Mouse (Mus musculus): ENCODE results near the gene Cep41. TPM values are rescaled to one million over a fixed set of nuclear protein-coding genes. Genes with fewer than 3 reads are reported as not detected.

Cep41 gene
- polyA plus RNA-seq, 1 experiment from 2014 or later, result 12.5 TPM

DNA sequence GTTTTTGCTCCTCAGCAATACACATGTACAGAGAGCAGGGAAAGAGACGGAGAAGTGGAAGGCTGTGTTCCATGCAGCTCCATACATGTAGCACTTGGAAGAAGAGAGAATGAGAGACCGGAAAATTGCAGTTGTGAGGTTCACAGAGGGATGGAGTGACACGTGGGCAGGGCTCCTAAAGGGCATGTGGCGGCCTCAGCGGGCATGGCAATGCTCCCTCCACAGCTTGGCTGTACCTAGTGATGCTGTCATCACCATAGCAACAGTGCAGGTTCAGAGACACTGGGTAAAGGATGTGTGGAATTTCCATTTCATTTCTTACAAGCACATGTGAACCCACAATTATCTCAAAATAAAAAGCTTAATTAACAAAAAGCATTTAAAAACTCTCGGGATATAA lies 15.1 kb downstream of the Cep41 start:
- WGBS, result 83% methylated on average over 6 of the region's 6 CpGs
- no peak for DNase-seq (ENCODE audit: low spot score)
- H3K27me3 ChIP-seq (ENCODE audit: insufficient read depth, poor library complexity, severe bottlenecking), result no peaks in the 10 kb centered on the region
- H3K4me3 ChIP-seq, result no peak overlapping the region
- H3K9me3 ChIP-seq, result no peaks in the 10 kb centered on the region
- H3K36me3 ChIP-seq, result no peaks in the 10 kb centered on the region
- peak overlapping the region; percentile 54 for H3K27ac ChIP-seq
- peaks cover 69% of the 10 kb centered on the region for H3K4me1 ChIP-seq

DNA sequence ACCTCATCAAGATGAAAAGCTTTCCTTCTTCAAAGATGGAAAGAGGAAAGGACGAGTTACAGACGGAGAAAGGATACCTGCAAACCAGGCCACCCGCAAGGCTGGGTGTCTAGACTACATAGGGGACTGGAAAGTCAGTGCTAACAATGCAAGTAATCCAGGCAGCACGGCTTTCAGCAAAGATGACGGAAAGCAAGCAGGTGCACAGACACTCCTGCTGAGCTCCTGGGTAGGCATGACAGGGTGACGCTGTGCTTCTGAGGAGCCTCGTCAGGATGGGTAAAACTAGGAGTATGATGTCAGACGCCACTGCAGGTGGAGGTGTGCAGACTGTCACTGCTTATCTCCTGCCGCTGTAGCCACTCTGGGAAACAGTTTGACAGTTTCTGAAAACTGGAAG lies 16.0 kb downstream of the Cep41 start:
- Histone ChIP-seq H3K9me3 (no peaks in the 10 kb centered on the region), H3K36me3 (no peaks in the 10 kb centered on the region), H3K4me3 (no peak overlapping the region), H3K27ac (peak overlapping the region; percentile 54), H3K4me1 (peaks cover 69% of the 10 kb centered on the region), H3K27me3 (ENCODE audit: insufficient read depth, poor library complexity, severe bottlenecking) (no peaks in the 10 kb centered on the region)
- whole genome bisulfite sequencing, result 59% methylated on average over 9 of the region's 9 CpGs
- no peak for DNase-seq (ENCODE audit: low spot score)

DNA sequence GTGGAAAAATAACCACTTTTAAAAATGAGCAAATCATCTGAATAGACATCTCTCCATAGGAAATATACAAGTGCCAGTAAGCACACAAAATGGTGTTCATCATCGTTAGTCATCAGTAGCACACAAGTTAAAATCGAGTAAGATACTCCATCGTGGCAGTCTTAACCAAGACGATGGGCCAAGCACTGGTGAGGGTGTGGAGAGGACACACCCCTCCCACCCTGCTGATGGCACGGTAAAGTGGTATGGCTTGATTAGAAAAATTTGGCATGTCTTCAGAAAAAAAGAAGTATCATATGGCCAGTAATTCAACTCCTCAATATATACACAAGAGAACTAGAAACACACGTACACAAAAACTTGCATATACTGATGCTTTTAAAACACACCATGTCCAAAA lies 17.0 kb downstream of the Cep41 start:
- WGBS, result 82% methylated on average over 6 of the region's 6 CpGs
- no peaks in the 10 kb centered on the region for H3K9me3 ChIP-seq
- H3K4me1 ChIP-seq, result peaks cover 67% of the 10 kb centered on the region
- H3K27ac ChIP-seq, result 0 out of 2 replicates have a peak overlapping the region, but pooled peaks have one; percentile 29
- no peaks in the 10 kb centered on the region for H3K27me3 ChIP-seq (ENCODE audit: insufficient read depth, poor library complexity, severe bottlenecking)
- no peaks in the 10 kb centered on the region for H3K36me3 ChIP-seq
- DNase-seq (ENCODE audit: low spot score), result no peak
- H3K4me3 ChIP-seq, result no peak overlapping the region

DNA sequence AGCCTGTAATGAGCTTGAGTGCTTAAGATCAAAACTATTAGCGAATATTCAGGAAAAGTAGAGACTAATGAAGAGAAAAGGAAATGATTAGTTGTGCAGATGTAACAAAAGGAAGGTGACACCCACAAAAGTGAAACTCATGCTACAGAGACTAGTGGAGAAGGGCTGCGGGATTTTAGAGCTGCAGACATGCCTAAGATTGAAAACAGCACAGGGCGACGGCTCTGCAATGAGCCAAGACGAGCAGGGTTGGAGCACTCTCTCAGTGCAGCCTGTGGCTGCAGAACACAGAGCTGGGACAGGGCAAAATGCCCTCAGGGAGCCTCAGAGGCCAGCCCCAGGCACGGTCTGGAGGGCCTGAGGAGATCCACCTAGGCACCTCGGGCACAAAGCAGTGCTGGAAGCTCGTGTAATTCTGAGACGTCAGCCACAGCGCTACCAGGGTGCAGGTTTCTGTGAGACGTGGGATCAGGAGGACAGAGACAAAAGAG lies 18.2 kb downstream of the Cep41 start:
- no peak for DNase-seq (ENCODE audit: low spot score)
- Histone ChIP-seq H3K9me3 (no peaks in the 10 kb centered on the region), H3K27ac (peak overlapping the region; percentile 87), H3K36me3 (no peaks in the 10 kb centered on the region), H3K27me3 (ENCODE audit: insufficient read depth, poor library complexity, severe bottlenecking) (no peaks in the 10 kb centered on the region), H3K4me3 (no peak overlapping the region), H3K4me1 (peaks cover 65% of the 10 kb centered on the region)
- WGBS, result 28% methylated on average over 11 of the region's 11 CpGs

DNA sequence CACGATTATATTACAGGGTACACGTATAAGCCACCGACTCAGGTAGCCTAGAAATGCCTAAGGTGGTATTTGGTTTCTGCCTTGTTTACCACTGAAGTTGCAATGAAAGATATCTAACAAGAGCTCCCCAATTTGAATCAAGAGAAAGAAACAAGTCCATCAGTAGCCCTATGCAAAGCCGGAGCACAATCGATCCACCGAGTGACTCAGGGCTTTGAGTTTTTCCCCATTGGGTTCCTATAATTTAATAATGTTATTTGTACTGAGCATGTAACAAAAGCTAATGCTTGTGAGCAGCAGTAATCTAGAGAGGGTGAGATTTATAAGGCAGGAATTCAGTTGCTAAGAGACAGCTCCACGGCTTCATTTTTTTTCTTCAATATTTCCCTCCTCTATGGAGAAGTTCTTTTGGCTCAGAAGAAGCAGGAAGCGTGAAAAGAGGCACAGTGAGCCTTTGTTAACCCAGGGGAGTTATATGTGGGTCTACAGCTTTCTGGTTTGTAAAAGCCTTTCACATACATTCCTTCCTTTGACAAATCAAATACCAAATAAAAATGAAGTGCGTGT lies 18.8 kb downstream of the Cep41 start:
- Histone ChIP-seq H3K36me3 (no peaks in the 10 kb centered on the region), H3K9me3 (no peaks in the 10 kb centered on the region), H3K27me3 (ENCODE audit: insufficient read depth, poor library complexity, severe bottlenecking) (no peaks in the 10 kb centered on the region), H3K27ac (peak overlapping the region; percentile 87), H3K4me1 (peaks cover 62% of the 10 kb centered on the region), H3K4me3 (no peak overlapping the region)
- WGBS, result 70% methylated on average over 9 of the region's 9 CpGs
- no peak for DNase-seq (ENCODE audit: low spot score)

DNA sequence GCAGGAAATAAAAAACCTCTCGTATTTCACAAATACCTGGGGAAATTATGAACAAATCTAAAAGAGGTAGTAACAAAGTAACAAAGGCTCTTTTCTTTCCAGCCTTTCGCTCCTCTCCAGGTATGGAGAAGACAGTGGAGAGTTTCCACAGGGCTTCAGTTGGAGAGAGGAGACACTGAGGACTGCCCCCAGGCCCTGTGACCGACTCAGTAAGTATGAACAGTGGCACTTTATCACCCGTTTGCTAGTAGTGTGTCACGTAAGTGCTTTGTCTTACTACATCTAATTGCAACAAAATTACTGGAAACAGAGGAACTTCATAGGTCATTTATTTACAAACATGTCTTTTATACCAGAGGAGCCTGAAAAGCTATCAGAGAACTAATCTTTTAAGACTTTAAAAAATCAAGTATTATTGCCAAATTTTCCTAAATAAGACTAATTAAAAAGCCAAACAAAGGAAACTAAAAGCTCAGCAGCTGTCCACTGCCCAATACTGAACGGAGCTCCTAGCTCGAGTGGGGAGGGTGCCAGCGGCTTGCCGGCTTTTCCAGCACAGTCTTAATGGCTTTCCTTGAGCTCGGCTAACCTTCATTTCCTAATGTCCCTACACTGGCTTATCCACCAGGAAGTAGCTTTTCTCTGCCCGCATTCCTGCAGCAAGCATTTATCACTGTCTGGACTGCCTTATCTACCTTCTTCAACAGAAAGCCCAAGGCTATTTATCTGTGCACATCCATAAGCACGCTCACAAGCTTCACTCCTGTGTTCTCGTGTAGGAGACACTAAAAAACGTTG lies 19.6 kb downstream of the Cep41 start:
- H3K9me3 ChIP-seq, result no peaks in the 10 kb centered on the region
- no peaks in the 10 kb centered on the region for H3K27me3 ChIP-seq (ENCODE audit: insufficient read depth, poor library complexity, severe bottlenecking)
- DNase-seq (ENCODE audit: low spot score), result no peak
- H3K4me1 ChIP-seq, result peaks cover 55% of the 10 kb centered on the region
- H3K36me3 ChIP-seq, result no peaks in the 10 kb centered on the region
- peak overlapping the region; percentile 19; the same call in 1 of the 2 replicates for H3K4me3 ChIP-seq
- H3K27ac ChIP-seq, result peak overlapping the region; percentile 87
- WGBS, result 15% methylated on average over 14 of the region's 14 CpGs

DNA sequence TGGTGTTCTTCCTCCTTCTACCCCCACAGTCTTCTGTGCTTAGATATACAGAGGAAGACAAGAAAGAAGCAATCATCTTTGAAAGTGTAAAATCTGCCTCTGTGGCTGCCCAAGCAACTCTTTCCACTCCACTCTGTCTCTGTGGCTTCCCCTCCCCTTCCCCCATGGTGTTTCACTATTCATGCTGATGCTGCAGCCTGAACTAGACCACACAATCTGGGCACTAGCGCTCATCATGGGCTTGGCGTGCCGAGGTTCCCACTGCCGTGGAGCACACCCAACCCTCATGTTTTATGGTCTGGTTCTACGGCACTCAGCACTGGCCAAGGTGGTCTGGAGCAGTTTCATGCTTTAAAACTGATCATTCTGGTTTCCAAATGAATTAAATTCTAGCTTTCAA lies 21.9 kb downstream of the Cep41 start:
- Histone ChIP-seq H3K36me3 (no peaks in the 10 kb centered on the region), H3K27ac (peak overlapping the region; percentile 67), H3K4me1 (peaks cover 49% of the 10 kb centered on the region), H3K9me3 (no peaks in the 10 kb centered on the region), H3K4me3 (no peak overlapping the region), H3K27me3 (ENCODE audit: insufficient read depth, poor library complexity, severe bottlenecking) (no peaks in the 10 kb centered on the region)
- DNase-seq (ENCODE audit: low spot score), result no peak
- 83% methylated on average over 5 of the region's 5 CpGs for WGBS

DNA sequence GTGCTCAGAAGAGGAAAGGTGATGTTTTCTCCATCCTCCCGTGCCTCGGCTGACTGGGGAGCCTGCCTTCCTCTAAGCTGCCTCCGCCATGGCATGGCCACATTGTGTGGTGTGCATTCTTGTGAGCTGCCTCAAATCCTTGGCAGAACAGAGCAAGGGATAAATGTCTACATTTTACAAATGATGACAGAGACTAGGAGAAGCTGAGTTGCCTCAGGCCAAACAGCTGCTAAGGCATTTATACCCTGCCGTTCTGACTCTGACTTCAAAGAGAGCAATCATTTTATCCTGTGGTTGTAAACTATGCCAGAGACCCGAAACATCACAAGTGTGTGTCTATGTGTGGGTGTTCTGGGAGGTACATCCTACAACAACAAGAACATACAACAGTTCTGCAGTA lies 26.0 kb downstream of the Cep41 start:
- peaks cover 40% of the 10 kb centered on the region for H3K4me1 ChIP-seq
- H3K27ac ChIP-seq, result peak overlapping the region; percentile 64
- H3K9me3 ChIP-seq, result no peaks in the 10 kb centered on the region
- DNase-seq (ENCODE audit: low spot score), result no peak
- no peak overlapping the region for H3K4me3 ChIP-seq
- no peaks in the 10 kb centered on the region for H3K27me3 ChIP-seq (ENCODE audit: insufficient read depth, poor library complexity, severe bottlenecking)
- H3K36me3 ChIP-seq, result no peaks in the 10 kb centered on the region
- WGBS, result 73% methylated on average over 5 of the region's 5 CpGs

DNA sequence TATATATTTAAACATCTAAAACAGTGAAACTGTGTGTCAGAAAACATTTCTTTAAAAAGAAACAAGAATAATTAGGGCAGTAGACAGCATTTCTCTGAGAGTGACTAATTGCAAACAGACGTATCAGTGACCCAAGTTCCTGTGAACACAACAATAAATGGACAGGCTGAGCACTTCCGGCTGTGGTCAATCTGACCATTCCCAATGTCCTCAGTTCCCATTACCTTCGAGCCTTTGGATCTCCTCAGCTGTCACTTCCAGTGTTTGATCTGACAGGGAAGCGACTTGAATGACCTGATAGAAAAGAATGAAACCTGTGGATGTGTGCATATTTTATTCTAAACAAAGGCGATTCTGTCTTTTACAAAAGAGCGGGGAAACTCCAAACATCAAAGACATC lies 27.5 kb downstream of the Cep41 start:
- peak overlapping the region; percentile 44; the same call in 1 of the 2 replicates for H3K27ac ChIP-seq
- H3K4me1 ChIP-seq, result peaks cover 29% of the 10 kb centered on the region

DNA sequence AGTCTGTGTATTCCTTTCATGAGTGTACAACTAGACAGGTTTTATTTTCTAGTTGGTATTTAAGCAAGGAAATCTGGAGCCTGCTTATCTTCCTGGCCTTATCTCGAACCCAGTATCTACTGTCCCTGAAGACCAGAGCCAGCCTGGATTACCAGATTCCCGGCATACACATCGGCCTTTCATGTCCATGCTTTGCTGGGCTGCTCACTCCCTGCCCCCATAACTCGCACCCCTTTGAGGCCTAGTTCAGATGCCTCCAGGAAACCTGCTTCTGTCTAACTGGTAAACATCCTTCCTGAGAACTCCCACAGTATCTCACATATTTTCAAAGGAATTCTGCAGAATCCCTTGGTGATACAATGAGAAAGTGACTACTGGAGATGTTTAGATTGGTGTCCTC lies 28.3 kb downstream of the Cep41 start:
- H3K4me1 ChIP-seq, result peaks cover 30% of the 10 kb centered on the region
- no peaks in the 10 kb centered on the region for H3K9me3 ChIP-seq
- H3K27me3 ChIP-seq (ENCODE audit: insufficient read depth, poor library complexity, severe bottlenecking), result no peaks in the 10 kb centered on the region
- H3K4me3 ChIP-seq, result no peak overlapping the region
- 9% methylated on average over 4 of the region's 4 CpGs for WGBS
- peak overlapping the region; percentile 44 for H3K27ac ChIP-seq
- no peaks in the 10 kb centered on the region for H3K36me3 ChIP-seq
- DNase-seq (ENCODE audit: low spot score), result no peak

More for the DNA sequence above, 27.5 kb downstream of the Cep41 start:
- 56% methylated on average over 6 of the region's 6 CpGs for WGBS
- no peaks in the 10 kb centered on the region for H3K9me3 ChIP-seq
- no peak for DNase-seq (ENCODE audit: low spot score)
- no peak overlapping the region for H3K4me3 ChIP-seq
- H3K36me3 ChIP-seq, result no peaks in the 10 kb centered on the region
- no peaks in the 10 kb centered on the region for H3K27me3 ChIP-seq (ENCODE audit: insufficient read depth, poor library complexity, severe bottlenecking)

DNA sequence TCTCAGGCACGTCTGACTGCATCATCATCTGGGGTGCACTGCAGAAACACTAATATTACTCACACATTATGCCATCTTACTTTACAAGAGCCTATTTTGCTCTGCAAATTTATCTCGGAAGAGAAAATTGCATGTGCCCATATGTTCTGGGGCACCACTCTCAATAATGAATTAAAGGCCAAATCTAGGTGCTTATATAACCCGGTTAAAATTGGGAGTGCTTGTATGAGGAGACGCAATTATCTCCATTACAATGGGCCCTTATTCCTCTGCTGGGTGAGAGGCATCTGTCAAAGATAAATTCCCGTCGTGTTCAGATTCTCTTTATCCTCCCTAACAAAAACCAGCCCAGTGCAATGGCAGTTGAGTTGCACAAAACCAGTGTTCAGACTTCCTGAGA lies 28.8 kb downstream of the Cep41 start:
- H3K9me3 ChIP-seq, result no peaks in the 10 kb centered on the region
- no peak for DNase-seq (ENCODE audit: low spot score)
- H3K27ac ChIP-seq, result peak overlapping the region; percentile 44
- H3K27me3 ChIP-seq (ENCODE audit: insufficient read depth, poor library complexity, severe bottlenecking), result no peaks in the 10 kb centered on the region
- H3K4me1 ChIP-seq, result peaks cover 30% of the 10 kb centered on the region
- H3K36me3 ChIP-seq, result no peaks in the 10 kb centered on the region
- H3K4me3 ChIP-seq, result no peak overlapping the region
- WGBS, result 37% methylated on average over 6 of the region's 6 CpGs

DNA sequence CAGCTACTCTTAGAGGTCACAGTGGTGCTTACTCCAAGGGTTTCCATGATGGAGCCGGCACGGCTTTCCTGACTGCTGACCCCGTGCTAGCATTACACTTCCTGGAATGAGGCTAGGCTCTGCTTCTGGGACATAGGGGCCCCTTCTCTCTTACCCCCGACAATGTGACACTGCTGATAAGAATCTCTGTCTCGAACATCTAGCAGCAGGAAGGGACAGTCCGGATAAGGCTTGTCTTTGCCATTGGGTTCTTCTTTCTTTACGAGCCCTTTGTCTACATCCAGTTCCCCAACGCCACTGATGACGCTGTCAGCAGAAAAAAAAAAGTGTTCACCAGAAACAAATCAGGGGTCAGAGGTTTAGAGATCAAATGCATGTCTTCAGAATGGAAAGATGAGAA lies 34.9 kb downstream of the Cep41 start:
- peaks cover 8% of the 10 kb centered on the region; the same call in 1 of the 2 replicates for H3K36me3 ChIP-seq
- 0 out of 2 replicates have a peak overlapping the region, but pooled peaks have one; percentile 12 for H3K27ac ChIP-seq
- 61% methylated on average over 9 of the region's 9 CpGs for WGBS
- H3K4me1 ChIP-seq, result peaks cover 30% of the 10 kb centered on the region
- no peak for DNase-seq (ENCODE audit: low spot score)
- no peaks in the 10 kb centered on the region for H3K9me3 ChIP-seq
- H3K4me3 ChIP-seq, result no peak overlapping the region
- H3K27me3 ChIP-seq (ENCODE audit: insufficient read depth, poor library complexity, severe bottlenecking), result no peaks in the 10 kb centered on the region

DNA sequence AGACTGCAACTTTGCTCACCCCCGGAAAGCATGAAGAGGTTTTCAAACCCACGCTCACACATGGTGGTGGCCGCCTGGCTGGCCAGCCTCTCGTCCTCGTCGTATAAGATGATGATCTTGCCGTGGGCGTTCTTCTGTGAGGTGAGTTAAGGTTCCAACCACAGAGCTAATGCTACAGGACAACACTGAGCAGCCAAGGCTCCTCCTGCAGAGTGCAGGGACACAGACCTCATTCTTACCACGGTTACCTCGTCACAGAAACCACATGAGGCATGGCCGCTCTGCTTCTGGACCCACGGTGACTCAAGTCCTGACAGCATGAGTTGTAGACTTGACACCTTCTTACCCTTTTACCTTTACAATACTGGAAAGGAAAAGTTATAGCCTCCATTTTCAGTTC lies 36.3 kb downstream of the Cep41 start:
- Histone ChIP-seq H3K36me3 (peaks cover 8% of the 10 kb centered on the region; the same call in 1 of the 2 replicates), H3K4me3 (no peak overlapping the region), H3K27ac (peak overlapping the region; percentile 19; the same call in 1 of the 2 replicates), H3K4me1 (peaks cover 33% of the 10 kb centered on the region), H3K9me3 (no peaks in the 10 kb centered on the region), H3K27me3 (ENCODE audit: insufficient read depth, poor library complexity, severe bottlenecking) (no peaks in the 10 kb centered on the region)
- no peak for DNase-seq (ENCODE audit: low spot score)
- WGBS, result 90% methylated on average over 12 of the region's 12 CpGs

All from heart, embryonic 10.5 days (tissue).